Mouse (Mus musculus) lung, embryonic 15.5 days (tissue): ENCODE measurements around the gene Gm49450. TPM values are rescaled to one million over a fixed set of nuclear protein-coding genes. Genes with fewer than 3 reads are reported as not detected.
A peak's percentile ranks its signal among the peaks of the same experiment; 100 is the strongest.
"Not testable (repeated sequence)": the region's sequence is repeated elsewhere in the genome, so short reads cannot be mapped to it uniquely, and the experiment has no call there.

Source experiments
- ATAC-seq: fragments of 200-750 bp; cut with Nextera tagmentation; 2 replicates; pipeline ENCODE4 v1.8.0; 2017; ENCODE audit warnings: moderate number of reproducible peaks, borderline replicate concordance; ENCODE audit not compliant: low FRiP score, low TSS enrichment; ENCODE audit errors: extremely low read depth
- H3K27ac ChIP-seq: fragments of 300-500 bp; sonication (generic); 2 replicates; pipeline ENCODE4 v1.5.1; 2015; ENCODE audit warnings: moderate library complexity, mild to moderate bottlenecking, inconsistent platforms
- H3K27me3 ChIP-seq: fragments of 300-500 bp; sonication (generic); 2 replicates; pipeline ENCODE4 v1.6.1; 2015; ENCODE audit warnings: inconsistent platforms
- H3K36me3 ChIP-seq: fragments of 300-500 bp; sonication (generic); 2 replicates; pipeline ENCODE4 v1.6.1; 2015; ENCODE audit warnings: inconsistent platforms
- H3K4me1 ChIP-seq: fragments of 300-500 bp; sonication (generic); 2 replicates; pipeline ENCODE4 v1.6.1; 2015; ENCODE audit warnings: inconsistent platforms
- H3K4me2 ChIP-seq: fragments of 300-500 bp; sonication (generic); 2 replicates; pipeline ENCODE4 v1.6.1; 2015; ENCODE audit warnings: inconsistent platforms, mild to moderate bottlenecking, moderate library complexity
- H3K4me3 ChIP-seq: fragments of 300-500 bp; sonication (generic); 2 replicates; pipeline ENCODE4 v1.5.1; 2015; ENCODE audit warnings: mild to moderate bottlenecking, inconsistent platforms
- H3K9ac ChIP-seq: fragments of 300-500 bp; sonication (generic); 2 replicates; pipeline ENCODE4 v1.6.1; 2015; ENCODE audit warnings: inconsistent platforms
- H3K9me3 ChIP-seq: fragments of 300-500 bp; sonication (generic); 2 replicates; pipeline ENCODE4 v1.6.1; 2016; ENCODE audit warnings: inconsistent platforms
- WGBS: fragments of 180-500 bp; shearing (Covaris S2); methylation state at CpG from one replicate; pipeline ENCODE4 v1.1.7; 2015; 5-methylcytosine and 5-hydroxymethylcytosine counted together
- polyA plus RNA-seq: library from polyadenylated mRNA; unstranded; fragments of >200 nt; fragmentation: Nextera tagmentation; extraction: Ambion mirVana; gene quantifications from 2 replicates; pipeline ENCODE4 v1.2.1, GENCODE M21; 2015

Gene Gm49450
- polyA plus RNA-seq, 1 experiment from 2014 or later: not detected

GRCm38 (mm10) chr15:98930017-98930734 lies 23.2 kb downstream of the Gm49450 start:
- Histone ChIP-seq H3K27me3 (no peaks in the 10 kb centered on the region), H3K27ac (peak overlapping the region; percentile 12; the same call in 1 of the 2 replicates), H3K4me3 (no peak overlapping the region), H3K9ac (no peak overlapping the region), H3K4me1 (peaks cover 19% of the 10 kb centered on the region), H3K4me2 (no peak overlapping the region), H3K36me3 (peaks cover 13% of the 10 kb centered on the region), H3K9me3 (no peaks in the 10 kb centered on the region)
- WGBS: 39% methylated on average over 8 of the region's 8 CpGs
- no peak for ATAC-seq

GRCm38 (mm10) chr15:98928598-98929240 lies 24.6 kb downstream of the Gm49450 start:
- Histone ChIP-seq H3K4me3 (no peak overlapping the region), H3K36me3 (peaks cover 13% of the 10 kb centered on the region), H3K4me1 (peaks cover 17% of the 10 kb centered on the region), H3K27ac (0 out of 2 replicates have a peak overlapping the region, but pooled peaks have one; percentile 18), H3K4me2 (no peak overlapping the region), H3K9ac (no peak overlapping the region), H3K27me3 (no peaks in the 10 kb centered on the region), H3K9me3 (no peaks in the 10 kb centered on the region)
- ATAC-seq: peak; percentile 50; the same call in 1 of the 2 replicates
- WGBS: 13% methylated on average over 13 of the region's 13 CpGs

GRCm38 (mm10) chr15:98927566-98927965 lies 25.8 kb downstream of the Gm49450 start:
- Histone ChIP-seq H3K9me3 (no peaks in the 10 kb centered on the region), H3K4me1 (peaks cover 17% of the 10 kb centered on the region), H3K4me2 (no peak overlapping the region), H3K27me3 (no peaks in the 10 kb centered on the region), H3K4me3 (no peak overlapping the region), H3K9ac (no peak overlapping the region), H3K36me3 (peaks cover 13% of the 10 kb centered on the region), H3K27ac (no peak overlapping the region)
- WGBS: 81% methylated on average over 5 of the region's 5 CpGs
- no peak for ATAC-seq

- H3K9ac ChIP-seq: no peak overlapping the region
- 46% methylated on average over 3 of the region's 3 CpGs for WGBS
- H3K36me3 ChIP-seq: no peaks in the 10 kb centered on the region
- H3K9me3 ChIP-seq: no peaks in the 10 kb centered on the region
- H3K4me3 ChIP-seq: no peak overlapping the region
- no peaks in the 10 kb centered on the region for H3K27me3 ChIP-seq
- no peak for ATAC-seq
- no peak overlapping the region for H3K27ac ChIP-seq
- H3K4me2 ChIP-seq: no peak overlapping the region
- peaks cover 7% of the 10 kb centered on the region for H3K4me1 ChIP-seq
Observed at GRCm38 (mm10) chr15:98924682-98925081, 28.7 kb downstream of the Gm49450 start.

- no peak for ATAC-seq
- Histone ChIP-seq H3K4me3 (no peak overlapping the region), H3K27ac (no peak overlapping the region), H3K9ac (no peak overlapping the region), H3K36me3 (no peaks in the 10 kb centered on the region), H3K4me1 (peaks cover 7% of the 10 kb centered on the region; the same call in 1 of the 2 replicates), H3K4me2 (no peak overlapping the region), H3K27me3 (no peaks in the 10 kb centered on the region), H3K9me3 (no peaks in the 10 kb centered on the region)
- WGBS: 71% methylated on average over 2 of the region's 2 CpGs
Observed at GRCm38 (mm10) chr15:98923031-98923537, 30.3 kb downstream of the Gm49450 start.

- Histone ChIP-seq H3K4me1 (peaks cover 7% of the 10 kb centered on the region; the same call in 1 of the 2 replicates), H3K9me3 (no peaks in the 10 kb centered on the region), H3K27me3 (no peaks in the 10 kb centered on the region), H3K4me3 (no peak overlapping the region), H3K36me3 (no peaks in the 10 kb centered on the region), H3K9ac (no peak overlapping the region), H3K4me2 (no peak overlapping the region), H3K27ac (no peak overlapping the region)
- ATAC-seq: no peak
- WGBS: 40% methylated on average over 3 of the region's 3 CpGs
Observed at GRCm38 (mm10) chr15:98922581-98922980, 30.8 kb downstream of the Gm49450 start.

GRCm38 (mm10) chr15:98921510-98921909 lies 31.8 kb downstream of the Gm49450 start:
- H3K4me1 ChIP-seq: peaks cover 10% of the 10 kb centered on the region
- 90% methylated on average over 5 of the region's 5 CpGs for WGBS
- no peaks in the 10 kb centered on the region for H3K9me3 ChIP-seq
- no peak for ATAC-seq
- no peak overlapping the region for H3K4me2 ChIP-seq
- H3K9ac ChIP-seq: no peak overlapping the region
- no peak overlapping the region for H3K27ac ChIP-seq
- no peak overlapping the region for H3K4me3 ChIP-seq
- no peaks in the 10 kb centered on the region for H3K27me3 ChIP-seq
- no peaks in the 10 kb centered on the region for H3K36me3 ChIP-seq

- Histone ChIP-seq H3K4me1 (peaks cover 17% of the 10 kb centered on the region), H3K4me3 (peak overlapping the region; percentile 87), H3K4me2 (peak overlapping the region; percentile 70), H3K27ac (peak overlapping the region; percentile 80), H3K9ac (peak overlapping the region; percentile 50)
- WGBS: 23% methylated on average over 8 of the region's 8 CpGs
- not testable (repeated sequence) for H3K9me3 ChIP-seq, H3K27me3 ChIP-seq, ATAC-seq, H3K36me3 ChIP-seq
Observed at GRCm38 (mm10) chr15:98918499-98918895, 34.9 kb downstream of the Gm49450 start.

- peak within 1 kb of the TSS; percentile 70 for H3K4me2 ChIP-seq
- 0 out of 2 replicates have a peak, but pooled peaks cover under 1% of the 10 kb centered on the region for H3K36me3 ChIP-seq
- H3K9ac ChIP-seq: peak within 1 kb of the TSS; percentile 72
- H3K27ac ChIP-seq: peak within 1 kb of the TSS; percentile 97
- H3K9me3 ChIP-seq: no peaks in the 10 kb centered on the region
- under 1% methylated on average over 82 of the region's 82 CpGs for WGBS
- H3K4me1 ChIP-seq: peaks cover 17% of the 10 kb centered on the region
- H3K4me3 ChIP-seq: peak within 1 kb of the TSS; percentile 87
- no peaks in the 10 kb centered on the region for H3K27me3 ChIP-seq
- peak; percentile 98 for ATAC-seq
Observed at GRCm38 (mm10) chr15:98917538-98918498, 35.5 kb downstream of the Gm49450 start, which contains the start of gene Lmbr1l. TSS of gene Lmbr1l (minus strand) at chr15:98918231.

- Histone ChIP-seq H3K9ac (peak overlapping the region; percentile 72), H3K4me2 (peak overlapping the region; percentile 70), H3K4me3 (peak overlapping the region; percentile 87), H3K9me3 (no peaks in the 10 kb centered on the region), H3K27ac (peak overlapping the region; percentile 97), H3K4me1 (peaks cover 17% of the 10 kb centered on the region), H3K36me3 (peaks cover 7% of the 10 kb centered on the region; the same call in 1 of the 2 replicates), H3K27me3 (no peaks in the 10 kb centered on the region)
- WGBS: under 1% methylated on average over 14 of the region's 14 CpGs
- ATAC-seq: no peak
Observed at GRCm38 (mm10) chr15:98917091-98917490, 36.3 kb downstream of the Gm49450 start.

- Histone ChIP-seq H3K27ac (no peak overlapping the region), H3K9me3 (no peaks in the 10 kb centered on the region), H3K4me1 (peaks cover 17% of the 10 kb centered on the region), H3K4me3 (no peak overlapping the region), H3K27me3 (no peaks in the 10 kb centered on the region), H3K9ac (0 out of 2 replicates have a peak overlapping the region, but pooled peaks have one; percentile 72), H3K36me3 (peaks cover 16% of the 10 kb centered on the region), H3K4me2 (peak overlapping the region; percentile 70)
- ATAC-seq: no peak
- 85% methylated on average over 4 of the region's 4 CpGs for WGBS
Observed at GRCm38 (mm10) chr15:98916016-98916415, 37.3 kb downstream of the Gm49450 start.
